Comparison of ENCODE assay signal across 28 mouse cellular contexts in the genomic region with DNA sequence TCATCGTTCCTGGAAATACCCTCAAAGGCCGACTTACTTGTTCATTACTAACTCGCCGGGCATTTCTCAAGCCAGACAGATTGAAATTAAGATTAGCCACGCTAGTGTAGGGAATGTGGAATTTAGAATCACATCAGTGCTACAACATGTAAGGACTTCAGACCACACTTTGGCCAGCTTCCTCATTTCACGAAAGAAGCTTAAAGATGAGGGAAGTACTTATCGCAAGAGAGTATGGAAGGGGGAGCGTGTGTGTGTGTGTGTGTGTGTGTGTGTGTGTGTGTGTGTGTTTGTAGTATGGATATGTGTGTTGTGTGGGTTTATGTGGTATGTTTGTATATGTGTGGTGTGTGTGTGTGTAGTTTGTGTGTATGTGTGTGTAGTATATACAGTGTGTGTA.
A peak's percentile ranks its signal among the peaks of the same experiment; 100 is the strongest.
DNase-seq lines count a peak whose midpoint lies in the region; ATAC-seq lines count a peak whose summit lies in the region.
"Had no signal": no experiment of that assay in that cellular context is flagged by ENCODE, and none has a peak within 500 bp of the region (broad histone marks: within the 10 kb centered on the region; RNA-seq: fewer than 3 reads in every experiment).

No protein-coding gene starts in this region.

- H3K27me3 ChIP-seq in liver, embryonic 15.5 days: no peaks in the 10 kb centered on the region
- no peaks in the 10 kb centered on the region for H3K27me3 ChIP-seq in splenic B cell, adult 2 months (ENCODE audit: control insufficient read depth, insufficient read depth, low read length, poor library complexity, severe bottlenecking)
- H3K27me3 ChIP-seq: kidney, embryonic 15.5 days; liver, embryonic 13.5 days; midbrain, embryonic 15.5 days had no signal

- DNase-seq in liver (no peak), MEL-GATA-1-ER (ENCODE audit: extremely low read depth, low read depth) (peak; percentile 89)
- peak; percentile 19 for DNase-seq in splenic B cell, adult 2 months (ENCODE audit: low read depth, low spot score)
- DNase-seq in left cerebral cortex, adult 9 months (ENCODE audit: low spot score in 2 of 2): no peak
- no peak for DNase-seq in layer of hippocampus, adult 9-11 months
- DNase-seq: adrenal gland, postnatal 10 days; cerebellum, adult 11-12 months; cerebellum, adult 9-11 months; gastrocnemius, postnatal 25 days; heart, postnatal 14 days; kidney, adult 18-20 months; kidney, postnatal 25 days; left cerebral cortex, postnatal 4 days; liver, embryonic 13.5 days; lung, embryonic 14.5 days; lung, postnatal 4 days; right cerebral cortex, adult 18-20 months; right cerebral cortex, postnatal 4 days; thymus, postnatal 4 days had no signal

- H3K27ac ChIP-seq in liver, embryonic 15.5 days (replicated peaks): no peak overlapping the region
- peak overlapping the region; percentile 29 for H3K27ac ChIP-seq in macrophage
- H3K27ac ChIP-seq: kidney, embryonic 15.5 days; liver, embryonic 13.5 days; midbrain, embryonic 10.5 days; midbrain, embryonic 15.5 days had no signal

- H3K4me2 ChIP-seq in liver, embryonic 15.5 days: no peak overlapping the region
- H3K4me2 ChIP-seq: kidney, embryonic 15.5 days; liver, embryonic 13.5 days; lung, embryonic 14.5 days; midbrain, embryonic 15.5 days had no signal

- H3K4me3 ChIP-seq in liver, embryonic 15.5 days (replicated peaks): no peak overlapping the region
- no peak overlapping the region for H3K4me3 ChIP-seq in macrophage (ENCODE audit: inconsistent target)
- H3K4me3 ChIP-seq: kidney, embryonic 15.5 days; left cerebral cortex, adult 2 months; liver, embryonic 13.5 days; midbrain, embryonic 10.5 days; midbrain, embryonic 15.5 days had no signal

- ATAC-seq in liver, embryonic 15.5 days (ENCODE audit: insufficient read depth): 0 out of 2 replicates have a peak, but pooled peaks have one; percentile 15
- ATAC-seq: CD4-positive, CD25-positive, alpha-beta regulatory T cell, adult 4 months; forebrain, embryonic 14.5 days; hindbrain, embryonic 16.5 days; midbrain, embryonic 15.5 days had no signal

- H3K36me3 ChIP-seq in liver, embryonic 15.5 days (replicated peaks): no peaks in the 10 kb centered on the region
- no peaks in the 10 kb centered on the region for H3K36me3 ChIP-seq in macrophage (ENCODE audit: inconsistent target)
- no peaks in the 10 kb centered on the region for H3K36me3 ChIP-seq in splenic B cell, adult 2 months (ENCODE audit: control insufficient read depth, insufficient read depth, low read length, poor library complexity, severe bottlenecking)
- H3K36me3 ChIP-seq: kidney, embryonic 15.5 days; liver, embryonic 13.5 days; midbrain, embryonic 10.5 days; midbrain, embryonic 15.5 days had no signal

- WGBS in liver, embryonic 15.5 days (ENCODE audit: insufficient replicate concordance): 18% methylated on average over 8 of the region's 8 CpGs
- WGBS in macrophage (ENCODE audit: missing documents): 2% methylated on average over 8 of the region's 8 CpGs

- no peaks in the 10 kb centered on the region for H3K4me1 ChIP-seq in liver, embryonic 15.5 days (replicated peaks)
- H3K4me1 ChIP-seq: liver, embryonic 13.5 days; midbrain, embryonic 15.5 days had no signal

- H3K9ac ChIP-seq in liver, embryonic 15.5 days: no peak overlapping the region
- H3K9ac ChIP-seq: kidney, embryonic 15.5 days; liver, embryonic 13.5 days; lung, embryonic 14.5 days; midbrain, embryonic 15.5 days had no signal

- no peaks in the 10 kb centered on the region for H3K79me2 ChIP-seq in macrophage (ENCODE audit: inconsistent target)

- H3K9me3 ChIP-seq in liver, embryonic 15.5 days (replicated peaks): no peaks in the 10 kb centered on the region
- H3K9me3 ChIP-seq: kidney, embryonic 15.5 days; liver, embryonic 13.5 days; midbrain, embryonic 10.5 days; midbrain, embryonic 15.5 days had no signal

Comparison
In these comparisons a context has a peak if more than half of its experiments do, and no peak if none do; other contexts are left out.
1. DNase-seq: peak in MEL-GATA-1-ER (single experiment) and splenic B cell, adult 2 months (single experiment); none in liver (single experiment), left cerebral cortex, adult 9 months (0 of 2) and layer of hippocampus, adult 9-11 months (single experiment).